Comparison of ENCODE assay signal across 1 mouse cellular context in the genomic region with DNA sequence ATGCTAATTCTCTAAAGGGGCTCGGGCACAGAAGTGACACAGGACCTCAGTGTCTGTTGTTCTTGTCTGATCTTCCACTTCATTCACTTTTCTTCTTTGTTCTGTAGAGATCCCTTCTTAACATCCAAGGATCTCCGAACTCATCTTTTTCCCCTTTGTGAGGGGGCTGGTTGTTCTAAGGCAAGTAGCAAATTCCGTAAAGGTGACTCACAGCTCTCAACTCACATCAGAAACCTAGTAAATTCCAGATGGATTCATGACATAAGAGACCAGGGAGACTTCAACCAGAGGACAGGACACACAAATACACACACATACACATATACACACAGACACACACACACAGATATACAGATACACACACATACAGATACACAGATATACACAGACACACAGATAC.
TF ChIP-seq lines count a peak whose summit lies in the region.

No protein-coding gene starts in this region.

TF ChIP-seq in ES-E14, 5 proteins besides CTCF, POLR2A, EP300 and RAD21 (continued from another document):
- TF ChIP-seq ZNF384 (IDR thresholded peaks at IDR 0.05; ENCODE audit: low read depth, low read length) = no peak
